Mouse (Mus musculus): ENCODE measurements around the gene Ddx49.

DNA sequence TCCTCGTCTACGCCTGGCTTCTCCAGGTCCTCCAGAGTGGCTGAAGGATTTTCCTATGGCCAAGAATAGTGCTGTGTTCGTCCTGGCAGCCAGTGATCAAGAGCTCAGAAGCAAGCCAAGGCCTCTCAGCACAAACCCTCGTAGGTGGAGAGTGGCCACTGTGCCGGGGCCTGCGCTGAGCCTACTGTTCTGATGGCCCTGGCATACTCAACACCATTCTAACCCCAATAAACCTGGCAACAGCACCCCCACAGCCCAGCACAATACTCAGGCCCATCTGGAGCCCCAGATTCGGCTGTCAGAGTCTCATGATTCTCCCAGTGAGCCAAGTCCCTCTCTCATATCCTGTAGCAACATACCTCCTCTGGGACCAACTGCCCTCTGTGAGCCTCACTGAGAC, 38.4 kb upstream of the Ddx49 start:
- no peak for TF ChIP-seq CTCF (IDR thresholded peaks at IDR 0.05; ENCODE audit: low read depth)
- TF ChIP-seq EP300 (IDR thresholded peaks at IDR 0.05; ENCODE audit: low read depth): no peak
